ENCODE assay signal across 19 mouse cellular contexts in genomic region chr7:143364092-143364832, GRCm38 (mm10).
A peak's percentile ranks its signal among the peaks of the same experiment; 100 is the strongest.
DNase-seq lines count a peak whose midpoint lies in the region; ATAC-seq and TF ChIP-seq lines count a peak whose summit lies in the region.
"Had no signal": no experiment of that assay in that cellular context is flagged by ENCODE, and none has a peak within 500 bp of the region (broad histone marks: within the 10 kb centered on the region; RNA-seq: fewer than 3 reads in every experiment).

No protein-coding gene starts in this region.

- no peak for ATAC-seq in heart, postnatal 0 days (ENCODE audit: insufficient read depth, low read depth)
- peak; percentile 20 for ATAC-seq in common myeloid progenitor, adult 5-6 weeks (replicated peaks; ENCODE audit: low read depth, poor library complexity, severe bottlenecking)
- ATAC-seq in midbrain, embryonic 16.5 days, result no peak

- H3K9me3 ChIP-seq in heart, embryonic 10.5 days, result no peaks in the 10 kb centered on the region
- no peaks in the 10 kb centered on the region for H3K9me3 ChIP-seq in heart, postnatal 0 days (replicated peaks; ENCODE audit: control insufficient read depth, low read length)
- H3K9me3 ChIP-seq in midbrain, embryonic 16.5 days (replicated peaks; ENCODE audit: control insufficient read depth, low read length, poor library complexity, severe bottlenecking), result no peaks in the 10 kb centered on the region; the same call in 1 of the 2 replicates
- H3K9me3 ChIP-seq: forebrain, embryonic 10.5 days; hindbrain, embryonic 10.5 days; limb, embryonic 12.5 days; liver, embryonic 15.5 days; neural tube, embryonic 15.5 days had no signal

- peak overlapping the region; percentile 87 for H3K27ac ChIP-seq in heart, embryonic 10.5 days
- H3K27ac ChIP-seq in heart, postnatal 0 days (ENCODE audit: low read depth), result peak overlapping the region; percentile 36; the same call in 1 of the 2 replicates
- H3K27ac ChIP-seq in midbrain, embryonic 16.5 days (ENCODE audit: low read length), result no peak overlapping the region
- H3K27ac ChIP-seq: limb, embryonic 12.5 days; liver, embryonic 15.5 days; neural tube, embryonic 15.5 days had no signal

- TF ChIP-seq CTCF in heart, postnatal 0 days (IDR thresholded peaks at IDR 0.05; ENCODE audit: low read depth), result no peak

- TF ChIP-seq EP300 in heart, postnatal 0 days (IDR thresholded peaks at IDR 0.05; ENCODE audit: low read depth), result no peak

- H3K4me2 ChIP-seq in heart, postnatal 0 days (ENCODE audit: low read depth, low read length), result no peak overlapping the region
- H3K4me2 ChIP-seq in midbrain, embryonic 16.5 days (ENCODE audit: low read length), result no peak overlapping the region
- H3K4me2 ChIP-seq: limb, embryonic 12.5 days; liver, embryonic 15.5 days; neural tube, embryonic 15.5 days had no signal

- H3K27me3 ChIP-seq in heart, embryonic 10.5 days (ENCODE audit: insufficient read depth, poor library complexity, severe bottlenecking), result 0 out of 2 replicates have a peak, but pooled peaks cover 3% of the 10 kb centered on the region
- no peaks in the 10 kb centered on the region for H3K27me3 ChIP-seq in heart, postnatal 0 days (ENCODE audit: control insufficient read depth, insufficient read depth, low read length)
- H3K27me3 ChIP-seq in midbrain, embryonic 16.5 days (ENCODE audit: control insufficient read depth, insufficient read depth, low read depth, low read length), result no peaks in the 10 kb centered on the region
- H3K27me3 ChIP-seq: limb, embryonic 12.5 days; liver, embryonic 15.5 days; neural tube, embryonic 15.5 days had no signal

- peaks cover 70% of the 10 kb centered on the region for H3K4me1 ChIP-seq in heart, embryonic 10.5 days
- H3K4me1 ChIP-seq in heart, postnatal 0 days (ENCODE audit: control insufficient read depth, insufficient read depth), result peaks cover 31% of the 10 kb centered on the region
- H3K4me1 ChIP-seq in midbrain, embryonic 16.5 days (ENCODE audit: control insufficient read depth, insufficient read depth, low read length), result no peaks in the 10 kb centered on the region

- no peak overlapping the region for H3K9ac ChIP-seq in heart, postnatal 0 days (replicated peaks; ENCODE audit: low read depth, low read length)
- H3K9ac ChIP-seq in midbrain, embryonic 16.5 days (ENCODE audit: low read depth, low read length), result no peak overlapping the region
- H3K9ac ChIP-seq: limb, embryonic 12.5 days; liver, embryonic 15.5 days; neural tube, embryonic 15.5 days had no signal

- peak overlapping the region; percentile 1; the same call in 1 of the 2 replicates for H3K4me3 ChIP-seq in heart, embryonic 10.5 days
- no peak overlapping the region for H3K4me3 ChIP-seq in heart, postnatal 0 days (ENCODE audit: low read depth, low read length)
- H3K4me3 ChIP-seq in midbrain, embryonic 16.5 days (ENCODE audit: low read depth, low read length), result no peak overlapping the region
- H3K4me3 ChIP-seq: forebrain, embryonic 10.5 days; hindbrain, embryonic 10.5 days; limb, embryonic 12.5 days; liver, embryonic 15.5 days; neural tube, embryonic 15.5 days had no signal

- WGBS in heart, embryonic 10.5 days, result 49% methylated on average over 7 of the region's 7 CpGs
- 30% methylated on average over 7 of the region's 7 CpGs for WGBS in heart, postnatal 0 days
- 96% methylated on average over 7 of the region's 7 CpGs for WGBS in midbrain, embryonic 16.5 days

- DNase-seq in heart, embryonic 10.5 days (ENCODE audit: low spot score), result no peak
- no peak for DNase-seq in heart, postnatal 4 days
- DNase-seq in heart, postnatal 0 days (ENCODE audit: low spot score), result peak; percentile 52
- DNase-seq in heart, adult 8-10 months (ENCODE audit: low spot score), result no peak
- peak; percentile 76 for DNase-seq in 416B (ENCODE audit: low read depth)
- DNase-seq: B cell, adult 2 months; cerebellum, adult 2 months; cerebellum, postnatal 36 days; gastrocnemius, postnatal 36 days; midbrain, embryonic 14.5 days; thymus, adult 18-20 months; thymus, postnatal 4 days had no signal

- H3K36me3 ChIP-seq in heart, embryonic 10.5 days, result no peaks in the 10 kb centered on the region; the same call in 1 of the 2 replicates
- H3K36me3 ChIP-seq in heart, postnatal 0 days (replicated peaks; ENCODE audit: control insufficient read depth, insufficient read depth, low read length), result peaks cover 14% of the 10 kb centered on the region; the same call in 1 of the 2 replicates
- no peaks in the 10 kb centered on the region for H3K36me3 ChIP-seq in midbrain, embryonic 16.5 days (ENCODE audit: control insufficient read depth, insufficient read depth, low read length)
- H3K36me3 ChIP-seq: forebrain, embryonic 10.5 days; hindbrain, embryonic 10.5 days; limb, embryonic 12.5 days; liver, embryonic 15.5 days; neural tube, embryonic 15.5 days had no signal

Comparison
In these comparisons a context has a peak if more than half of its experiments do, and no peak if none do; other contexts are left out.
1. DNase-seq: peak in heart, postnatal 0 days (single experiment) and 416B (single experiment); none in heart, embryonic 10.5 days (single experiment), heart, postnatal 4 days (single experiment) and heart, adult 8-10 months (single experiment).